Mouse (Mus musculus) heart, adult 2 months (tissue): ENCODE data around the gene Ptpre.

Source experiments
- CTCF ChIP-seq: fragments of 200-600 bp; IDR thresholded peaks from 2 replicates; pipeline ENCODE4 v1.8.1; 2022; ENCODE audit warnings: antibody characterized with exemption, mild to moderate bottlenecking, moderate library complexity
- EP300 ChIP-seq: fragments of 200-500 bp; IDR thresholded peaks from 2 replicates; pipeline ENCODE4 v1.6.1; 2011; ENCODE audit warnings: low read depth, low read length, control low read depth; ENCODE audit not compliant: insufficient read depth
- POLR2A ChIP-seq: fragments of 200-500 bp; IDR thresholded peaks from 2 replicates; pipeline ENCODE4 v1.6.1; 2011; ENCODE audit warnings: mild to moderate bottlenecking, low read depth, low read length, control low read depth; ENCODE audit not compliant: insufficient read depth

DNA sequence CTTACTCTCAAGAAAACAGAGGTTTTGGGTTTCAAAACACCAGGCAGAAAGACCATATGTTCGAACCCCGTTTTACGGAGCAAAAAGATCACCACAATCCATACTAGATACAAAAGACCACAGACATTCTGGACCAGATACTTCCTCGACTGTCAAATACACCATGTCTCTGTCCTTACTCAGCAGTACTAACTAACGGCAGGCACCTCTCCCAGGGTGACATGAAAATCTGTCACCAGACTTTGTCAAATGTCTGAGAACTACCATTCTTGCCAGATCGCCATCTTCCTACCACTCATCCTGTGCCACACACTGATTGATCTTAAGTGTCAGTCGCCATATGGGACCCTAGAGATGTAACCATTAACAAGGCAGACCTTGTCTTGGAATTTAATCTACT, 177.9 kb downstream of the Ptpre start:
- TF ChIP-seq CTCF: no peak
- no peak for TF ChIP-seq POLR2A
- TF ChIP-seq EP300: no peak
